Mouse (Mus musculus) embryonic facial prominence, embryonic 11.5 days (tissue): ENCODE data around the gene Gal. TPM values are rescaled to one million over a fixed set of nuclear protein-coding genes. Genes with fewer than 3 reads are reported as not detected.

Source experiments
- ATAC-seq: fragments of 200-750 bp; cut with Nextera tagmentation; replicated peaks from 2 replicates; pipeline ENCODE4 v1.8.0; 2017; ENCODE audit warnings: low read depth; ENCODE audit not compliant: insufficient number of reproducible peaks, low FRiP score, low TSS enrichment
- DNase-seq: peaks from one replicate; pipeline ENCODE4 v3.0.0-alpha.2; 2015; ENCODE audit warnings: low spot score
- H3K27ac ChIP-seq: fragments of 300-500 bp; sonication (generic); replicated peaks from 2 replicates; pipeline ENCODE4 v1.5.1; 2014; ENCODE audit warnings: mild to moderate bottlenecking, low read depth, low read length, control low read depth
- H3K27me3 ChIP-seq: fragments of 300-500 bp; sonication (generic); 2 replicates; pipeline ENCODE4 v1.6.1; 2014; ENCODE audit warnings: mild to moderate bottlenecking, low read length, moderate library complexity, mixed read lengths; ENCODE audit not compliant: control insufficient read depth, insufficient read depth
- H3K36me3 ChIP-seq: fragments of 300-500 bp; sonication (generic); replicated peaks from 2 replicates; pipeline ENCODE4 v1.6.1; 2014; ENCODE audit warnings: low read depth, mild to moderate bottlenecking, low read length, moderate library complexity, mixed read lengths; ENCODE audit not compliant: control insufficient read depth, insufficient read depth
- H3K4me1 ChIP-seq: fragments of 300-500 bp; sonication (generic); 2 replicates; pipeline ENCODE4 v1.6.1; 2014; ENCODE audit warnings: low read length, mixed read lengths; ENCODE audit not compliant: control insufficient read depth, insufficient read depth
- H3K4me2 ChIP-seq: fragments of 300-500 bp; sonication (generic); 2 replicates; pipeline ENCODE4 v1.6.1; 2014; ENCODE audit warnings: low read depth, mild to moderate bottlenecking, control low read depth, low read length, moderate library complexity
- H3K4me3 ChIP-seq: fragments of 300-500 bp; sonication (generic); 2 replicates; pipeline ENCODE4 v1.5.1; 2014; ENCODE audit warnings: low read depth, low read length, control low read depth
- H3K9ac ChIP-seq: fragments of 300-500 bp; sonication (generic); replicated peaks from 2 replicates; pipeline ENCODE4 v1.6.1; 2014; ENCODE audit warnings: mild to moderate bottlenecking, control low read depth, low read length
- H3K9me3 ChIP-seq: fragments of 300-500 bp; sonication (generic); replicated peaks from 2 replicates; pipeline ENCODE4 v1.6.1; 2016; ENCODE audit warnings: mild to moderate bottlenecking, low read length, inconsistent platforms, mixed read lengths; ENCODE audit not compliant: control insufficient read depth
- WGBS: fragments of 180-500 bp; shearing (Covaris S2); extraction: QIAGEN DNeasy Blood & Tissue Kit; methylation state at CpG from one replicate; pipeline ENCODE4 v1.1.7; 2014; 5-methylcytosine and 5-hydroxymethylcytosine counted together
- polyA plus RNA-seq: library from polyadenylated mRNA; unstranded; fragments of >200 nt; fragmentation: Nextera tagmentation; extraction: Ambion mirVana; gene quantifications from 2 replicates; pipeline ENCODE4 v1.2.1, GENCODE M21; 2014

Gene Gal
- polyA plus RNA-seq, 1 experiment from 2014 or later = 2.6 TPM

DNA sequence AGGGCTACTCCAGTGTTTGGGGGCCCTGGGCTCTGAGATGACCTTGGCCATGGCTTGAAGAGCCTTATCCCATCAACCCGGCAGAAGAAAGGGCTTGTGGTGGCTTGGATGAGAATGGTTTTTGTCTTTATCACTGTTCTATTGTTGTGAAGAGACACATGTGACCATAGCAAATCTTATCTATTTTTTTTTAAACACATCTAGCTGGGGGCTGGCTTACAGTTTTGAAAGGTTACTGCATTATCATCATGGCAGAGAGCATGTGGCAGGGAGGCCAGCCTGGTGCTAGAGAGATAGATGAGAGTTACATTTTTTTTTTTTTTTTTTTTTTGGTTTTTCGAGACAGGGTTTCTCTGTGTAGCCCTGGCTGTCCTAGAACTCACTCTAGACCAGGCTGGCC lies 17.6 kb upstream of the Gal start:
- H3K27ac ChIP-seq = no peak overlapping the region
- H3K9ac ChIP-seq = no peak overlapping the region
- ATAC-seq (no peak), DNase-seq (no peak)
- H3K4me2 ChIP-seq = no peak overlapping the region
- H3K9me3 ChIP-seq = no peaks in the 10 kb centered on the region
- H3K36me3 ChIP-seq = no peaks in the 10 kb centered on the region
- WGBS = 93% methylated on average over 1 of the region's 2 CpGs
- no peaks in the 10 kb centered on the region; the same call in 1 of the 2 replicates for H3K4me1 ChIP-seq
- H3K4me3 ChIP-seq = no peak overlapping the region
- H3K27me3 ChIP-seq = no peaks in the 10 kb centered on the region

DNA sequence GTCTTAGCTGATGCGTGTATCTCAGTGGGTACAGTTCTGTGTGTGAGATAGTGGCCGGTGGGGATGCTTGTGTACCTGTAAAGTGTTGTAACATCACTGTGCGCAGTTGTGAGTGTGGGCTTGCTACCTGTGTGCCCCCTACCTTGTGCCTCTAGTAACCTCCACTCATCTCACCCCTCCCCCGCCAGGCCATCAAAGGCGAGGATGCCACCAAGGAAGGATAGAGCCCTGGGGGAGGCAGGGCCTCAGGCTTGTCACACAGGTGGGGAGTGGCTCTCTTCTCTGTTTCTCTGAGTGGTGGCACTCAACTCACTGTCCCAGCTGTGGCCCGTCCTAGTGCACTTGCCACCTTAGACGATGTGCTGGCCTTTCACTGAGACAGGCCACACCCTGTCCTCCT lies 16.7 kb upstream of the Gal start:
- H3K4me1 ChIP-seq = no peaks in the 10 kb centered on the region; the same call in 1 of the 2 replicates
- no peak overlapping the region for H3K27ac ChIP-seq
- H3K9ac ChIP-seq = no peak overlapping the region
- H3K4me2 ChIP-seq = no peak overlapping the region
- H3K27me3 ChIP-seq = no peaks in the 10 kb centered on the region
- no peaks in the 10 kb centered on the region for H3K9me3 ChIP-seq
- ATAC-seq (no peak), DNase-seq (no peak)
- WGBS = 76% methylated on average over 7 of the region's 7 CpGs
- H3K4me3 ChIP-seq = no peak overlapping the region
- H3K36me3 ChIP-seq = no peaks in the 10 kb centered on the region

DNA sequence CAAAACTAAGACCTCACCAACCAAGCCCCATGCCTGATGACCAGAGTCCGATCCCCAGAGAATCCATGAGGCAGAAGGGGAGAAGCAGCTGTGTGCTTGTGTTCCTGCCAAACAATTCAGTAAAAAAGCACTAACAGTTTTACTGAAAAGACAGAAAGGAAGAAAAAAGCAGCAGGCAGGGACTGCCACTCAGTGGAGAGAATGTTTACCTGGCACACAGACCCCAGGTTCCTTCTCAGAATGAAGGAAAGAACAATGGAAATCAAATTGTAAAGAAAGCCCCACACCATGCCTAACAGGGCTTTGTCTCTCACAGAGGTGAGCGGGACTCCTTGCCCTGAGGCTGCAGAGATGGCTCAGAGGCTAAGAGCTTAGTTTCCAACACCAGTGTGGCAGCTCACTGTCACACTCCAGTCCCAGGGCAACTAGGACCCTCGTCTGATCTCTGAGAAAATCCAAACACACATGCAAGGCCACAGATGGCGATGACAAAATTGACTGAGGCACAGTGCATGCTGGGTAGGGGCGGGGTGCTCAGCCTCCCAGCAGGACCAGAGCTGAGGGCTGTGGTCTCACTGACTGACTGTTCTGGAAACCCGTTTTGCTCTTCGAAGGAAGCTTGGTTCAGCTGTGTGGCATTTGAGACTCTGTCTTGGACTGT lies 14.9 kb upstream of the Gal start:
- DNase-seq = no peak
- Histone ChIP-seq H3K4me3 (no peak overlapping the region), H3K4me1 (no peaks in the 10 kb centered on the region; the same call in 1 of the 2 replicates), H3K36me3 (no peaks in the 10 kb centered on the region), H3K9ac (no peak overlapping the region), H3K27me3 (no peaks in the 10 kb centered on the region), H3K4me2 (no peak overlapping the region), H3K27ac (no peak overlapping the region), H3K9me3 (no peaks in the 10 kb centered on the region)
- WGBS = 47% methylated on average over 7 of the region's 7 CpGs
- no peak for ATAC-seq

DNA sequence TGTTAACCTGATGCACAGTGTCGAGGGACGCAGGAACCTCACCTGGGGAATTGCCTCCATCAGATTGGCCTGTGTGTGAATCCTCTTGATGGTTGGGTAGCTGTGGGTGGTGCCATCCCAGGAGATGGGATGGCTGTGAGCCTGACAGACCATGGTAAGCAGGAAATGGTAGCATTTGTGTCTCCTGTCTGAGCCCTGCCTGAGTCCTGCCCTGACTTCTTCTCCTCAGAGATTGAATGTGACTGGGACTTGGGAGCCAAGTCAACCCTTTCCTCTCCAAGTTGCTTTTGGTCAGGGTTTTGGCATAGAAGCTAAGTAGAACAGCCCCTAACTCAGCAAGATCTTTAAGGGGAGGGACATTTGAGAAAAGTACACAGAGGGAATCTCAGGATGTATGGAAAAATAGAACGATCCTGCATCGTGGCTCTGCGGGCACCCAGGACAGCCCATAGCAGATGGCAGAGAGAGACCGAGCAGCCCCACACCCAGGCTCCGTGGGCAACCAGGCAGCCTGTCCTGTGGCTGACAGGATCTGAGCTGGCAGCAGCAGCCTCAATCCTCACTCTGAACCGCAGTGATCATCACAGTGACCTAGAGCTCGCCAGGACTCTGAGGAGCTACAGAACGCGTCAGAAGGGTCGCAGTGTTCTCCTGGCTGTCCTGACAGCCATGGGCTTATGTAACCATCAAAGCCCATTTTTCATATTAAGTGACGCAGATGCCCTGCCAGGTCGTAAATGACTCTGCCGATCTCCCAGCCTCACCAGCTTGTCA lies 13.9 kb upstream of the Gal start:
- H3K36me3 ChIP-seq = no peaks in the 10 kb centered on the region
- H3K9me3 ChIP-seq = no peaks in the 10 kb centered on the region
- WGBS = 84% methylated on average over 15 of the region's 15 CpGs
- no peak overlapping the region for H3K4me3 ChIP-seq
- H3K27me3 ChIP-seq = no peaks in the 10 kb centered on the region
- no peaks in the 10 kb centered on the region for H3K4me1 ChIP-seq
- no peak overlapping the region for H3K27ac ChIP-seq
- no peak overlapping the region for H3K9ac ChIP-seq
- no peak overlapping the region for H3K4me2 ChIP-seq
- no peak for DNase-seq
- ATAC-seq = no peak

DNA sequence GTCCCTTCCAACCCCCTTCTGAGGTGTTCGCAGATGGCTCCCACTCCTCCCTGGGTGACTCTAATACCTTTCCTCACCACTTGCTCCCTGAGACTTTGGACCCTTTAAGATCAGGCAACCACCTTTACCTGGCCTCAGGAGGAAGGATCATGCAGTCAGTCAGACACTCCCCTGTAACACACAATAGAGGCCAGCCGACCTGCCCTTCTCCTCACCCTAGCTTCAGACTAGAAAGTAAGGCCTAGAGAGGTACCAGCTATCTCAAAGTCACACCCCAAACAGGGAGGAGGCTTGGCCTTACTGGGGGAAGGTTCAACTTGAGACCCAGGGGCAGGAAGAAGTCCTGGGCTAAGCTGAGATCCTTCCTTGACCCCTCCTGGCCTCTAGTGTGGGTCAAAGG lies 9.9 kb upstream of the Gal start:
- ATAC-seq = no peak
- H3K27me3 ChIP-seq = no peaks in the 10 kb centered on the region
- WGBS = 87% methylated on average over 2 of the region's 2 CpGs
- no peaks in the 10 kb centered on the region for H3K9me3 ChIP-seq
- DNase-seq = no peak
- H3K36me3 ChIP-seq = no peaks in the 10 kb centered on the region
- no peaks in the 10 kb centered on the region for H3K4me1 ChIP-seq
- H3K9ac ChIP-seq = no peak overlapping the region
- no peak overlapping the region for H3K4me3 ChIP-seq
- no peak overlapping the region for H3K27ac ChIP-seq
- H3K4me2 ChIP-seq = no peak overlapping the region

DNA sequence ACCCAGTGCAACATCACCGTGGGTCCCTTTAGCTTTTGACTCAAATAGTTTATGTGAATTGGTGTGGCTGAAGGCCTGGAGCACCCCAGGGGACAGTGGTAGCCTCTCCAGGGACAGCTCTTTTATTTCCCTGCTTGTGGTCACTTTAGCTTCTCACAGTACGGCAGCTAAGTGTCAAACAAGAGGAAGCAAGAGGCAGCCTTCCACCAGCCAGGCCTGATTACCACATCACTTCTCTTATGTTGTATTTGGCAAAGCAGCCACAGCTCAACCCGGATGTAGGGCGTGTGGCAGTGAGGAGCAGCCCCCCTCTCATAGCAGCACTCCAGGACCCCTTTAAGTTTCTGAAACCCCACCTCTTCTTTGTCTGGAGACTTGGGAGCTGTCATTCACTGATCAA lies 8.6 kb upstream of the Gal start:
- no peak overlapping the region for H3K9ac ChIP-seq
- no peaks in the 10 kb centered on the region for H3K27me3 ChIP-seq
- H3K4me1 ChIP-seq = no peaks in the 10 kb centered on the region
- H3K27ac ChIP-seq = no peak overlapping the region
- no peak overlapping the region for H3K4me2 ChIP-seq
- WGBS = 68% methylated on average over 4 of the region's 4 CpGs
- H3K9me3 ChIP-seq = no peaks in the 10 kb centered on the region; the same call in 1 of the 2 replicates
- no peaks in the 10 kb centered on the region for H3K36me3 ChIP-seq
- no peak overlapping the region for H3K4me3 ChIP-seq
- no peak for ATAC-seq
- no peak for DNase-seq

DNA sequence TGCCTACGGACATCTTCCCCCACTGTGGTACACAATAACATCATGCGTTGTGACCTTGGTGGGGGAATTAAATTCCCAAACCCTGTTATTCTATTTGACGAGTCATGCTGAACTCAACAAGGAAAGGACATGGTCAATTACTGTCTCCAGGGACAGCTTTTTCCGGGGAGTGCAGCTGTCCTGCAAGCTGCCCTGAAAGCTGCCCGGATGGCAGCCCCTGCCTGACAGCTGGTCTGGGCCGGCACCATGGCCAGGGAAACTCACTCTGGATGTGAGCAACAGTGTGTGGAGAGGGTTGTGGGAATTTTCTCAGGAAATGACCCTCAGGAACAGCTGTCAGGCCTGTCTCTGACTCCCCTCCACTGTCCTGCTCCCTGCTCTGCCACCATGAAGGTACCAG lies 8.1 kb upstream of the Gal start:
- ATAC-seq = no peak
- no peaks in the 10 kb centered on the region for H3K27me3 ChIP-seq
- H3K4me3 ChIP-seq = no peak overlapping the region
- H3K4me1 ChIP-seq = no peaks in the 10 kb centered on the region
- no peak overlapping the region for H3K4me2 ChIP-seq
- H3K36me3 ChIP-seq = no peaks in the 10 kb centered on the region
- WGBS = 54% methylated on average over 6 of the region's 6 CpGs
- H3K27ac ChIP-seq = no peak overlapping the region
- no peaks in the 10 kb centered on the region; the same call in 1 of the 2 replicates for H3K9me3 ChIP-seq
- DNase-seq = no peak
- H3K9ac ChIP-seq = no peak overlapping the region

DNA sequence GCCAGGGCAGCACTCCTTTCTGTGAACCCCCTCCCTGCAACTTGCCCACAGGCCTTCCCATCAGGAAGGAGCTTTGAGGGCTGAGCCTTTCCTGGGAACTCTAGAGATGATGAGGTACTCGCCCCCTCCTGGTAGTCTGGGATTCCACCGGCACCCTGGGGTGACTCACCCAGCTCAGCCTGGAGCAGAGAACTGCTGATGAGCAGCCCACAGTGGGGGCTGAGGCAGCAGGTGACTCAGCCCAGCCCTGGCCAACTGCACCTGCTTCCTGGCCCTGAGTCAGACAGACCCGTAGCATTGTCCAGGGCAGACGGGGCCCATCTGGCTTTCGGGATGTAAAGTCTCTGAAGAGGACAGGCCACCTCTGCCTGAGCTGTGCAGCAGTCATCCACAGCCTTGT lies 4.9 kb upstream of the Gal start:
- H3K9me3 ChIP-seq = no peaks in the 10 kb centered on the region; the same call in 1 of the 2 replicates
- H3K27ac ChIP-seq = no peak overlapping the region

More for the DNA sequence above, 4.9 kb upstream of the Gal start:
- no peak overlapping the region for H3K4me2 ChIP-seq
- no peak overlapping the region for H3K4me3 ChIP-seq
- no peaks in the 10 kb centered on the region for H3K36me3 ChIP-seq
- DNase-seq = no peak
- no peak for ATAC-seq
- WGBS = 65% methylated on average over 5 of the region's 5 CpGs
- H3K9ac ChIP-seq = no peak overlapping the region
- H3K4me1 ChIP-seq = no peaks in the 10 kb centered on the region
- peaks cover 8% of the 10 kb centered on the region for H3K27me3 ChIP-seq
